Mouse (Mus musculus) stomach, embryonic 15.5 days (tissue): ENCODE results near the gene Kdm3a. TPM values are rescaled to one million over a fixed set of nuclear protein-coding genes. Genes with fewer than 3 reads are reported as not detected.
A peak's percentile ranks its signal among the peaks of the same experiment; 100 is the strongest.

Experiments used
- ATAC-seq: fragments of 200-750 bp; cut with Nextera tagmentation; 2 replicates; pipeline ENCODE4 v1.8.0; 2017; ENCODE audit warnings: low read depth, moderate number of reproducible peaks, moderate TSS enrichment; ENCODE audit not compliant: insufficient read depth, low FRiP score
- H3K27ac ChIP-seq: fragments of 300-500 bp; sonication (generic); 2 replicates; pipeline ENCODE4 v1.5.1; 2015; ENCODE audit warnings: mild to moderate bottlenecking, inconsistent platforms
- H3K27me3 ChIP-seq: fragments of 300-500 bp; sonication (generic); replicated peaks from 2 replicates; pipeline ENCODE4 v1.6.1; 2015; ENCODE audit warnings: inconsistent platforms
- H3K36me3 ChIP-seq: fragments of 300-500 bp; sonication (generic); 2 replicates; pipeline ENCODE4 v1.6.1; 2015; ENCODE audit warnings: inconsistent platforms
- H3K4me1 ChIP-seq: fragments of 300-500 bp; sonication (generic); 2 replicates; pipeline ENCODE4 v1.6.1; 2015; ENCODE audit warnings: inconsistent platforms
- H3K4me2 ChIP-seq: fragments of 300-500 bp; sonication (generic); 2 replicates; pipeline ENCODE4 v1.6.1; 2015; ENCODE audit warnings: mild to moderate bottlenecking, inconsistent platforms
- H3K4me3 ChIP-seq: fragments of 300-500 bp; sonication (generic); replicated peaks from 2 replicates; pipeline ENCODE4 v1.5.1; 2015; ENCODE audit warnings: inconsistent platforms
- H3K9ac ChIP-seq: fragments of 300-500 bp; sonication (generic); 2 replicates; pipeline ENCODE4 v1.6.1; 2015; ENCODE audit warnings: inconsistent platforms
- H3K9me3 ChIP-seq: fragments of 300-500 bp; sonication (generic); 2 replicates; pipeline ENCODE4 v1.6.1; 2016; ENCODE audit warnings: inconsistent platforms
- WGBS: fragments of 180-500 bp; shearing (Covaris S2); methylation state at CpG from one replicate; pipeline ENCODE4 v1.1.7; 2015; 5-methylcytosine and 5-hydroxymethylcytosine counted together
- polyA plus RNA-seq: library from polyadenylated mRNA; unstranded; fragments of >200 nt; fragmentation: Nextera tagmentation; extraction: Ambion mirVana; gene quantifications from 2 replicates; pipeline ENCODE4 v1.2.1, GENCODE M21; 2015

Kdm3a gene
- polyA plus RNA-seq, 1 experiment from 2014 or later, result 40.7 TPM

- H3K4me2 ChIP-seq, result no peak overlapping the region
- WGBS, result 85% methylated on average over 1 of the region's 1 CpGs
- no peaks in the 10 kb centered on the region for H3K4me1 ChIP-seq
- H3K4me3 ChIP-seq, result no peak overlapping the region
- H3K36me3 ChIP-seq, result peaks cover 28% of the 10 kb centered on the region; the same call in 1 of the 2 replicates
- H3K9me3 ChIP-seq, result no peaks in the 10 kb centered on the region
- H3K27ac ChIP-seq, result no peak overlapping the region
- ATAC-seq, result no peak
- no peaks in the 10 kb centered on the region for H3K27me3 ChIP-seq
- H3K9ac ChIP-seq, result no peak overlapping the region
These were observed 57.4 kb downstream of the Kdm3a start for GRCm38 (mm10) chr6:71575359-71575758.

- H3K9me3 ChIP-seq, result no peaks in the 10 kb centered on the region
- WGBS, result 34% methylated on average over 2 of the region's 2 CpGs
- peaks cover 6% of the 10 kb centered on the region; the same call in 1 of the 2 replicates for H3K36me3 ChIP-seq
- no peak overlapping the region for H3K4me2 ChIP-seq
- ATAC-seq, result no peak
- no peak overlapping the region for H3K4me3 ChIP-seq
- no peak overlapping the region for H3K27ac ChIP-seq
- H3K4me1 ChIP-seq, result peaks cover 4% of the 10 kb centered on the region; the same call in 1 of the 2 replicates
- H3K9ac ChIP-seq, result no peak overlapping the region
- no peaks in the 10 kb centered on the region for H3K27me3 ChIP-seq
These were observed 63.8 kb downstream of the Kdm3a start for GRCm38 (mm10) chr6:71569025-71569424.

DNA sequence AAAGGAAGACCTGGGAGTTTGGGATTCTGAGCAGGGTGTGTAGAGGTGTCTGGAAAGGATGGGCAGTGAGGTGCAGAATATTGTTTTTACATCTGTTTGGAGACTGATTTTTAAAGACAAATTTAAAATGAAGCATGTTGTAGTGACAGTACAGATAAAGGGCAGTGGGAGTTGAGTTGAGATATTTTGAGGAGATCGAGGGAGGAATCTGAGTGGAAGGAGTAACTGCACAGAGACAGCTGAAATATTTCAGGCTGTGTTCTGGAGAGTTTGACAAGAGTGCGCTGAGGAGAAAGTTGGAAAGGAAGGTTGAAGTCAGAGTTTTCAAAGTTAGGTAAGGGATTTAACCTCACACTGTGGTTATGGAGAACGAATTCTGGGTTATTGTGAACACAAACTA, 64.2 kb downstream of the Kdm3a start:
- peaks cover 4% of the 10 kb centered on the region; the same call in 1 of the 2 replicates for H3K4me1 ChIP-seq
- 61% methylated on average over 3 of the region's 3 CpGs for WGBS
- no peak overlapping the region for H3K27ac ChIP-seq
- no peak overlapping the region for H3K4me3 ChIP-seq
- no peaks in the 10 kb centered on the region for H3K9me3 ChIP-seq
- ATAC-seq, result no peak
- no peak overlapping the region for H3K4me2 ChIP-seq
- no peak overlapping the region for H3K9ac ChIP-seq
- no peaks in the 10 kb centered on the region for H3K27me3 ChIP-seq
- peaks cover 6% of the 10 kb centered on the region; the same call in 1 of the 2 replicates for H3K36me3 ChIP-seq

DNA sequence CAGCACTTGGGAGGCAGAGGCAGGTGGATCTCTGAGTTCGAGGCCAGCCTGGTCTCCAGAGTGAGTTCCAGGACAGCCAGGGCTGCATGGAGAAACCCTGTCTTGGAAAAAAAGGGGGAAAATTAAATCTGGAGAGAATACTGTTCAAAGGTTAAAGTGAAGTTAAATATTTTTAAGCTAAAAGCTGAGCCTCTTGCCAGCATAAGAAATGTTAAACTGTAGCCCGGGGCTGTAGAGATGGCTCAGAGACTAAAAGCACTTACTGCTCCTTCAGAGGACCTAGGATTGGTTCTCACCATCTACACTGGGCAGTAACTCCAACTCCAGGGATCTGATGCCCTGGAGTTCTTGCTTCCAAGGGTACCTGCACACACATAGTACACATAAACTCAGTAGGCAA, 76.0 kb downstream of the Kdm3a start:
- peaks cover under 1% of the 10 kb centered on the region; the same call in 1 of the 2 replicates for H3K36me3 ChIP-seq
- no peaks in the 10 kb centered on the region for H3K9me3 ChIP-seq
- H3K27ac ChIP-seq, result no peak overlapping the region
- no peak overlapping the region for H3K4me2 ChIP-seq
- H3K4me1 ChIP-seq, result no peaks in the 10 kb centered on the region
- H3K4me3 ChIP-seq, result no peak overlapping the region
- 95% methylated on average over 2 of the region's 2 CpGs for WGBS
- H3K27me3 ChIP-seq, result no peaks in the 10 kb centered on the region
- no peak for ATAC-seq
- no peak overlapping the region for H3K9ac ChIP-seq

DNA sequence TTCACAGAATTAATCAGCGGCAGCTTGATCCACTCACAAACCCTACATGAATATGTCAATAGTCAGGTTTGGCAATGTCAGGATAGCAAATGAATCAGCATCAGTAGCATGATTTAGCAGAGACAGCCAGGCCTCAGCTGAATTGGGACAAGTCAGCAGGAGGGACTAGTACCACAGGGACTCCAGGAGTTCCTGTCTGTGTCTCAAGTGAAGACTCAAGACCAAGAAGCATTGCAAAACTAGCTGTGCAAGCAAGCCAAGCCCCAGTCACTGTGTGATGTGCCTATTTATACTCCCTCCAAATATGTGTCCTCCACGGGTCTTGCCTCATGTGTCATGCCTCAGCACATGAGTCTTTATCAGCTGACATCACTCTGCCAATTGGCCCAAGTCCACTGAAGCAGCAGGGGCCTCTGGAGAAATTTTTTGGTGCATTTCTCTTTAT, 77.3 kb downstream of the Kdm3a start:
- WGBS, result 88% methylated on average over 2 of the region's 2 CpGs
- no peaks in the 10 kb centered on the region for H3K36me3 ChIP-seq
- no peak overlapping the region for H3K4me2 ChIP-seq
- no peak overlapping the region for H3K9ac ChIP-seq
- H3K27ac ChIP-seq, result no peak overlapping the region
- no peaks in the 10 kb centered on the region for H3K27me3 ChIP-seq
- no peak overlapping the region for H3K4me3 ChIP-seq
- no peaks in the 10 kb centered on the region for H3K9me3 ChIP-seq
- no peak for ATAC-seq
- H3K4me1 ChIP-seq, result no peaks in the 10 kb centered on the region

DNA sequence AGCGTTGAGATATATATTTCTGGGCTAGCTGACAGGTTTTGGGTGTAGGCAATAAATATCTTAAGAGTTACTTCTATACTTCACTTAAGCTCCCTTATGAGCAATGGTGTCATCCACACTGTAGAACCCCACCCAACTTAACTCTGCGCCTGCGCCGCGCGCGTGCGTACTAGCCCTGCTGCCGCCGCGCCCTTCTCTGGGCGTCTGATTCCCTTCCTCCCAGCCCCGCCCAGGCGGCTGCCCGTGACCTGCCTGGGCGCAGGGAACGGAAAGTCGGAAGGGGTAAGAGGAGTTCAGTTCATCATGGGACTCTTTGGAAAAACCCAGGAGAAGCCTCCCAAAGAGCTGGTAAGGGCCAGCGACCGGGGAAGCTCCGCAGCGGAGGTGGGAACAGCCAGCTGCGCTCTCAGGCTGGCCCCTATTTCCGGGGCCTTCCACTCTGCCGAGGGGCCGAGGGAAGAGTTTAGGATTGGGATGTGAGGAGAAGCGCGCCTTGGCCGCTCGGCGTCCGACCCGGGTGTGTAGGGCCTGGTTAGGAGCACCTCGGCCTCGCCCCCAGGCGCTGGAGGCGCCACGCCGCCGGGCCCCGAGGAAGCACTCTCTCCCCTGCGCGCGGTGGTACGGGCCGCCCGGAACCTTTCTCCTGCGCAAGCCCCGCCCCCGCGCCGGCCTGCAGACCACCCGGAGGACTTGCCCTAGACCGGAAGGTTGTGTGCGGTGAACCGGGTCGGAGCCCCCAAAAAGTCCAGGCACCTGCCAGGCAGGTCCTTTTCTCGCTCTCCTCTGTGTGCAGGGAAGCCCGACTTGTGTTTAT, 88.9 kb downstream of the Kdm3a start, which contains the start of gene Chmp3:
Gene Chmp3 (plus strand): TSS at position 112 of the 814 bp plus-strand sequence.
- under 1% methylated on average over 59 of the region's 59 CpGs for WGBS
- peak within 1 kb of the TSS; percentile 98 for H3K9ac ChIP-seq
- peak within 1 kb of the TSS; percentile 66 for H3K4me2 ChIP-seq
- no peaks in the 10 kb centered on the region for H3K4me1 ChIP-seq
- no peaks in the 10 kb centered on the region for H3K9me3 ChIP-seq
- ATAC-seq, result peak; percentile 99
- H3K36me3 ChIP-seq, result no peaks in the 10 kb centered on the region
- H3K4me3 ChIP-seq, result peak within 1 kb of the TSS; percentile 82
- peak within 1 kb of the TSS; percentile 99 for H3K27ac ChIP-seq
- H3K27me3 ChIP-seq, result no peaks in the 10 kb centered on the region

Other genes starting within 250 kb of the Kdm3a start
- 13.7 and 14.3 TPM in 2 replicates for gene Rmnd5a, start 192.4 kb downstream of the Kdm3a start, polyA plus RNA-seq
- 23.6 and 23.8 TPM in 2 replicates for gene Rnf103, start 139.1 kb downstream of the Kdm3a start, polyA plus RNA-seq
- gene Chmp3, start 89.2 kb downstream of the Kdm3a start, polyA plus RNA-seq, result 66.8 and 68.9 TPM in 2 replicates
- 14.9 and 15.8 TPM in 2 replicates for gene Reep1, start 74.6 kb upstream of the Kdm3a start, polyA plus RNA-seq
- gene Mrpl35, start 194.0 kb upstream of the Kdm3a start, polyA plus RNA-seq, result 63.3 and 66.1 TPM in 2 replicates
- gene Immt, start 198.3 kb upstream of the Kdm3a start, polyA plus RNA-seq, result 178 and 191 TPM in 2 replicates